Mouse (Mus musculus) stomach, embryonic 14.5 days (tissue): ENCODE results near the gene Gabra5. TPM values are rescaled to one million over a fixed set of nuclear protein-coding genes. Genes with fewer than 3 reads are reported as not detected.

Experiments
- ATAC-seq: fragments of 200-750 bp; cut with Nextera tagmentation; 2 replicates; pipeline ENCODE4 v1.8.0; 2017; ENCODE audit warnings: low read depth, moderate TSS enrichment; ENCODE audit not compliant: insufficient number of reproducible peaks, insufficient read depth, low FRiP score
- H3K27ac ChIP-seq: fragments of 300-500 bp; sonication (generic); 2 replicates; pipeline ENCODE4 v1.5.1; 2014; ENCODE audit warnings: mild to moderate bottlenecking, low read length, moderate library complexity, mixed read lengths
- H3K27me3 ChIP-seq: fragments of 300-500 bp; sonication (generic); 2 replicates; pipeline ENCODE4 v1.6.1; 2014; ENCODE audit warnings: low read length, control low read depth, mixed read lengths; ENCODE audit not compliant: control insufficient read depth, insufficient read depth
- H3K36me3 ChIP-seq: fragments of 300-500 bp; sonication (generic); 2 replicates; pipeline ENCODE4 v1.6.1; 2014; ENCODE audit warnings: mild to moderate bottlenecking, control low read depth, low read length, moderate library complexity, mixed read lengths; ENCODE audit not compliant: control insufficient read depth, insufficient read depth
- H3K4me1 ChIP-seq: fragments of 300-500 bp; sonication (generic); 2 replicates; pipeline ENCODE4 v1.6.1; 2014; ENCODE audit warnings: low read length, control low read depth, mixed read lengths; ENCODE audit not compliant: control insufficient read depth, insufficient read depth
- H3K4me2 ChIP-seq: fragments of 300-500 bp; sonication (generic); replicated peaks from 2 replicates; pipeline ENCODE4 v1.6.1; 2014; ENCODE audit warnings: low read depth, low read length, control low read depth
- H3K4me3 ChIP-seq: fragments of 300-500 bp; sonication (generic); 2 replicates; pipeline ENCODE4 v1.5.1; 2014; ENCODE audit warnings: low read depth, low read length, control low read depth
- H3K9ac ChIP-seq: fragments of 300-500 bp; sonication (generic); replicated peaks from 2 replicates; pipeline ENCODE4 v1.6.1; 2014; ENCODE audit warnings: low read depth, mild to moderate bottlenecking, control low read depth, low read length, moderate library complexity, mixed read lengths
- H3K9me3 ChIP-seq: fragments of 300-500 bp; sonication (generic); 2 replicates; pipeline ENCODE4 v1.6.1; 2016; ENCODE audit warnings: low read depth, low read length, control low read depth; ENCODE audit not compliant: control insufficient read depth
- WGBS: fragments of 180-500 bp; shearing (Covaris S2); extraction: QIAGEN DNeasy Blood & Tissue Kit; methylation state at CpG from one replicate; pipeline ENCODE4 v1.1.7; 2014; 5-methylcytosine and 5-hydroxymethylcytosine counted together
- polyA plus RNA-seq: library from polyadenylated mRNA; unstranded; fragments of >200 nt; fragmentation: Nextera tagmentation; extraction: Ambion mirVana; gene quantifications from 2 replicates; pipeline ENCODE4 v1.2.1, GENCODE M21; 2014

Gene Gabra5
- polyA plus RNA-seq, 1 experiment from 2014 or later = 0.48 TPM

GRCm38 (mm10) chr7:57419392-57419791 lies 90.5 kb downstream of the Gabra5 start, which contains the start of gene Gabrb3:
TSS of gene Gabrb3 (plus strand) at chr7:57419692.
- ATAC-seq = no peak
- Histone ChIP-seq H3K4me2 (no peak within 1 kb of the TSS), H3K9ac (no peak within 1 kb of the TSS), H3K9me3 (no peaks in the 10 kb centered on the region), H3K27me3 (no peaks in the 10 kb centered on the region), H3K4me1 (no peaks in the 10 kb centered on the region), H3K4me3 (no peak within 1 kb of the TSS), H3K27ac (no peak within 1 kb of the TSS), H3K36me3 (no peaks in the 10 kb centered on the region)
- WGBS = 71% methylated on average over 2 of the region's 2 CpGs

- ATAC-seq = no peak
Measured at GRCm38 (mm10) chr7:57412896-57413295, 97.0 kb downstream of the Gabra5 start.

GRCm38 (mm10) chr7:57411163-57411562 lies 98.7 kb downstream of the Gabra5 start:
- H3K27me3 ChIP-seq = no peaks in the 10 kb centered on the region
- 82% methylated on average over 4 of the region's 4 CpGs for WGBS
- no peaks in the 10 kb centered on the region for H3K9me3 ChIP-seq
- no peak overlapping the region for H3K4me2 ChIP-seq
- ATAC-seq = no peak
- H3K4me3 ChIP-seq = no peak overlapping the region
- no peaks in the 10 kb centered on the region for H3K4me1 ChIP-seq
- no peaks in the 10 kb centered on the region for H3K36me3 ChIP-seq
- no peak overlapping the region for H3K9ac ChIP-seq
- H3K27ac ChIP-seq = no peak overlapping the region

More at GRCm38 (mm10) chr7:57412896-57413295, 97.0 kb downstream of the Gabra5 start:
- Histone ChIP-seq H3K4me3 (no peak overlapping the region), H3K27me3 (no peaks in the 10 kb centered on the region), H3K9ac (no peak overlapping the region), H3K4me1 (no peaks in the 10 kb centered on the region), H3K4me2 (no peak overlapping the region), H3K36me3 (no peaks in the 10 kb centered on the region), H3K27ac (no peak overlapping the region), H3K9me3 (no peaks in the 10 kb centered on the region)
- WGBS = 35% methylated on average over 1 of the region's 1 CpGs

- no peaks in the 10 kb centered on the region for H3K4me1 ChIP-seq
- no peak for ATAC-seq
- no peaks in the 10 kb centered on the region for H3K9me3 ChIP-seq
- H3K4me2 ChIP-seq = no peak overlapping the region
- H3K27me3 ChIP-seq = no peaks in the 10 kb centered on the region
- no peaks in the 10 kb centered on the region for H3K36me3 ChIP-seq
- no peak overlapping the region for H3K27ac ChIP-seq
- no peak overlapping the region for H3K4me3 ChIP-seq
- H3K9ac ChIP-seq = no peak overlapping the region
- WGBS = 89% methylated on average over 4 of the region's 4 CpGs
Measured at GRCm38 (mm10) chr7:57393551-57393950, 116.3 kb downstream of the Gabra5 start.

GRCm38 (mm10) chr7:57390046-57390445 lies 119.8 kb downstream of the Gabra5 start:
- no peaks in the 10 kb centered on the region for H3K36me3 ChIP-seq
- H3K4me3 ChIP-seq = no peak overlapping the region
- ATAC-seq = no peak
- H3K27me3 ChIP-seq = 0 out of 2 replicates have a peak, but pooled peaks cover 10% of the 10 kb centered on the region
- WGBS = 44% methylated on average over 4 of the region's 4 CpGs
- no peak overlapping the region for H3K4me2 ChIP-seq
- H3K4me1 ChIP-seq = no peaks in the 10 kb centered on the region
- H3K27ac ChIP-seq = no peak overlapping the region
- no peak overlapping the region for H3K9ac ChIP-seq
- H3K9me3 ChIP-seq = no peaks in the 10 kb centered on the region

- Histone ChIP-seq H3K27ac (no peak overlapping the region), H3K4me2 (peak overlapping the region; percentile 95), H3K36me3 (no peaks in the 10 kb centered on the region), H3K4me1 (no peaks in the 10 kb centered on the region), H3K9me3 (no peaks in the 10 kb centered on the region), H3K9ac (no peak overlapping the region), H3K27me3 (0 out of 2 replicates have a peak, but pooled peaks cover 13% of the 10 kb centered on the region), H3K4me3 (peak overlapping the region; percentile 45)
- ATAC-seq = 0 out of 2 replicates have a peak, but pooled peaks have one; percentile 28
- 27% methylated on average over 6 of the region's 6 CpGs for WGBS
Measured at GRCm38 (mm10) chr7:57387341-57387654, 122.6 kb downstream of the Gabra5 start.

- no peaks in the 10 kb centered on the region for H3K36me3 ChIP-seq
- H3K27me3 ChIP-seq = 0 out of 2 replicates have a peak, but pooled peaks cover 13% of the 10 kb centered on the region
- WGBS = under 1% methylated on average over 62 of the region's 71 CpGs
- H3K9me3 ChIP-seq = no peaks in the 10 kb centered on the region
- ATAC-seq = peak; percentile 59; the same call in 1 of the 2 replicates
- H3K4me1 ChIP-seq = no peaks in the 10 kb centered on the region
- peak within 1 kb of the TSS; percentile 25; the same call in 1 of the 2 replicates for H3K9ac ChIP-seq
- H3K4me3 ChIP-seq = peak within 1 kb of the TSS; percentile 45
- H3K27ac ChIP-seq = no peak within 1 kb of the TSS
- H3K4me2 ChIP-seq = peak within 1 kb of the TSS; percentile 95
Measured at GRCm38 (mm10) chr7:57386517-57387340, 123.1 kb downstream of the Gabra5 start, which contains the start of gene Gabrg3. TSS of gene Gabrg3 (minus strand) at chr7:57387188.

GRCm38 (mm10) chr7:57384112-57384511 lies 125.7 kb downstream of the Gabra5 start:
- Histone ChIP-seq H3K27me3 (0 out of 2 replicates have a peak, but pooled peaks cover 13% of the 10 kb centered on the region), H3K9me3 (no peaks in the 10 kb centered on the region), H3K4me1 (no peaks in the 10 kb centered on the region), H3K36me3 (no peaks in the 10 kb centered on the region), H3K4me2 (no peak overlapping the region), H3K4me3 (no peak overlapping the region), H3K9ac (no peak overlapping the region), H3K27ac (no peak overlapping the region)
- ATAC-seq = peak; percentile 58; the same call in 1 of the 2 replicates
- WGBS = 20% methylated on average over 4 of the region's 4 CpGs
